Mouse (Mus musculus) C2C12 (cell line): ENCODE measurements around the gene Desi1.

Experiments used
- CEBPB ChIP-seq: IDR thresholded peaks from one replicate; pipeline ENCODE4 v1.6.1; 2011; ENCODE audit warnings: low read depth, mild to moderate bottlenecking, control low read depth, moderate library complexity
- CTCF ChIP-seq: IDR thresholded peaks from one replicate; pipeline ENCODE4 v1.5.1; 2011; ENCODE audit not compliant: control insufficient read depth, insufficient read depth, insufficient read length

GRCm38 (mm10) chr15:81951159-81951558 lies 82.5 kb downstream of the Desi1 start:
- TF ChIP-seq CTCF (no peak), CEBPB (no peak)
